Mouse (Mus musculus): Measurements from ENCODE around the gene Ppp2r5d. TPM values are rescaled to one million over a fixed set of nuclear protein-coding genes. Genes with fewer than 3 reads are reported as not detected.

Ppp2r5d gene
- polyA plus RNA-seq, 1 experiment from 2014 or later, result 56.1 TPM

GRCm38 (mm10) chr17:46710959-46711597 is 6.2 kb upstream of the Ppp2r5d start, which contains the start of gene Pex6:
Gene Pex6, plus strand, starts transcription at chr17:46711463.
- Histone ChIP-seq H3K9ac (ENCODE audit: low read length) (peak within 1 kb of the TSS; percentile 92), H3K27ac (ENCODE audit: low read length) (peak within 1 kb of the TSS; percentile 81), H3K4me1 (ENCODE audit: control insufficient read depth, insufficient read depth, low read length) (peaks cover 12% of the 10 kb centered on the region), H3K4me2 (ENCODE audit: low read depth, low read length) (peak within 1 kb of the TSS; percentile 95), H3K9me3 (replicated peaks; ENCODE audit: control insufficient read depth, low read length) (no peaks in the 10 kb centered on the region), H3K27me3 (ENCODE audit: control insufficient read depth, insufficient read depth, low read length) (no peaks in the 10 kb centered on the region), H3K4me3 (ENCODE audit: low read length) (peak within 1 kb of the TSS; percentile 94), H3K36me3 (ENCODE audit: control insufficient read depth, insufficient read depth) (peaks cover 14% of the 10 kb centered on the region)
- peak; percentile 87 for ATAC-seq (replicated peaks; ENCODE audit: extremely low read depth, insufficient read depth, low FRiP score)
- 8% methylated on average over 36 of the region's 36 CpGs for WGBS

GRCm38 (mm10) chr17:46706375-46707089 is 1.6 kb upstream of the Ppp2r5d start:
- ATAC-seq (replicated peaks; ENCODE audit: extremely low read depth, insufficient read depth, low FRiP score), result no peak
- WGBS, result 81% methylated on average over 14 of the region's 14 CpGs
- H3K4me2 ChIP-seq (ENCODE audit: low read depth, low read length), result no peak overlapping the region

GRCm38 (mm10) chr17:46703971-46704886 is 682 bp downstream of the Ppp2r5d start:
- peak overlapping the region; percentile 88 for H3K4me3 ChIP-seq (ENCODE audit: low read length)
- no peaks in the 10 kb centered on the region for H3K27me3 ChIP-seq (ENCODE audit: control insufficient read depth, insufficient read depth, low read length)
- peak; percentile 76 for ATAC-seq (replicated peaks; ENCODE audit: extremely low read depth, insufficient read depth, low FRiP score)
- H3K4me2 ChIP-seq (ENCODE audit: low read depth, low read length), result peak overlapping the region; percentile 65
- peak overlapping the region; percentile 92 for H3K27ac ChIP-seq (ENCODE audit: low read length)
- 3% methylated on average over 38 of the region's 41 CpGs for WGBS
- H3K9me3 ChIP-seq (replicated peaks; ENCODE audit: control insufficient read depth, low read length), result no peaks in the 10 kb centered on the region
- H3K4me1 ChIP-seq (ENCODE audit: control insufficient read depth, insufficient read depth, low read length), result peaks cover 24% of the 10 kb centered on the region
- H3K9ac ChIP-seq (ENCODE audit: low read length), result peak overlapping the region; percentile 91
- H3K36me3 ChIP-seq (ENCODE audit: control insufficient read depth, insufficient read depth), result no peaks in the 10 kb centered on the region

More at GRCm38 (mm10) chr17:46706375-46707089, 1.6 kb upstream of the Ppp2r5d start:
- H3K27me3 ChIP-seq (ENCODE audit: control insufficient read depth, insufficient read depth, low read length), result no peaks in the 10 kb centered on the region
- H3K4me3 ChIP-seq (ENCODE audit: low read length), result no peak overlapping the region
- H3K4me1 ChIP-seq (ENCODE audit: control insufficient read depth, insufficient read depth, low read length), result peaks cover 24% of the 10 kb centered on the region
- H3K9me3 ChIP-seq (replicated peaks; ENCODE audit: control insufficient read depth, low read length), result no peaks in the 10 kb centered on the region
- no peaks in the 10 kb centered on the region for H3K36me3 ChIP-seq (ENCODE audit: control insufficient read depth, insufficient read depth)
- H3K27ac ChIP-seq (ENCODE audit: low read length), result no peak overlapping the region
- no peak overlapping the region for H3K9ac ChIP-seq (ENCODE audit: low read length)

GRCm38 (mm10) chr17:46702506-46702905 is 2.4 kb downstream of the Ppp2r5d start:
- Histone ChIP-seq H3K27ac (ENCODE audit: low read length) (no peak overlapping the region), H3K4me1 (ENCODE audit: control insufficient read depth, insufficient read depth, low read length) (peaks cover 29% of the 10 kb centered on the region), H3K9me3 (replicated peaks; ENCODE audit: control insufficient read depth, low read length) (no peaks in the 10 kb centered on the region), H3K27me3 (ENCODE audit: control insufficient read depth, insufficient read depth, low read length) (no peaks in the 10 kb centered on the region), H3K4me2 (ENCODE audit: low read depth, low read length) (no peak overlapping the region), H3K36me3 (ENCODE audit: control insufficient read depth, insufficient read depth) (no peaks in the 10 kb centered on the region), H3K9ac (ENCODE audit: low read length) (no peak overlapping the region), H3K4me3 (ENCODE audit: low read length) (no peak overlapping the region)
- ATAC-seq (replicated peaks; ENCODE audit: extremely low read depth, insufficient read depth, low FRiP score), result no peak
- WGBS, result 89% methylated on average over 5 of the region's 5 CpGs

- no peaks in the 10 kb centered on the region for H3K27me3 ChIP-seq (ENCODE audit: control insufficient read depth, insufficient read depth, low read length)
- no peaks in the 10 kb centered on the region for H3K36me3 ChIP-seq (ENCODE audit: control insufficient read depth, insufficient read depth)
- 85% methylated on average over 12 of the region's 12 CpGs for WGBS
- H3K9ac ChIP-seq (ENCODE audit: low read length), result no peak overlapping the region
- H3K4me2 ChIP-seq (ENCODE audit: low read depth, low read length), result no peak overlapping the region
- peaks cover 29% of the 10 kb centered on the region for H3K4me1 ChIP-seq (ENCODE audit: control insufficient read depth, insufficient read depth, low read length)
- ATAC-seq (replicated peaks; ENCODE audit: extremely low read depth, insufficient read depth, low FRiP score), result no peak
- no peaks in the 10 kb centered on the region for H3K9me3 ChIP-seq (replicated peaks; ENCODE audit: control insufficient read depth, low read length)
- H3K4me3 ChIP-seq (ENCODE audit: low read length), result no peak overlapping the region
- H3K27ac ChIP-seq (ENCODE audit: low read length), result no peak overlapping the region
Observed at GRCm38 (mm10) chr17:46702100-46702499, 2.8 kb downstream of the Ppp2r5d start.

GRCm38 (mm10) chr17:46701489-46701888 is 3.4 kb downstream of the Ppp2r5d start:
- 80% methylated on average over 12 of the region's 12 CpGs for WGBS
- ATAC-seq (replicated peaks; ENCODE audit: extremely low read depth, insufficient read depth, low FRiP score), result no peak

GRCm38 (mm10) chr17:46699912-46700311 is 5.0 kb downstream of the Ppp2r5d start:
- peaks cover 24% of the 10 kb centered on the region for H3K4me1 ChIP-seq (ENCODE audit: control insufficient read depth, insufficient read depth, low read length)
- no peak overlapping the region for H3K4me2 ChIP-seq (ENCODE audit: low read depth, low read length)
- no peak for ATAC-seq (replicated peaks; ENCODE audit: extremely low read depth, insufficient read depth, low FRiP score)
- no peak overlapping the region for H3K4me3 ChIP-seq (ENCODE audit: low read length)
- no peak overlapping the region for H3K9ac ChIP-seq (ENCODE audit: low read length)
- H3K36me3 ChIP-seq (ENCODE audit: control insufficient read depth, insufficient read depth), result 0 out of 2 replicates have a peak, but pooled peaks cover 3% of the 10 kb centered on the region
- whole genome bisulfite sequencing, result 91% methylated on average over 3 of the region's 3 CpGs
- no peak overlapping the region for H3K27ac ChIP-seq (ENCODE audit: low read length)
- H3K27me3 ChIP-seq (ENCODE audit: control insufficient read depth, insufficient read depth, low read length), result no peaks in the 10 kb centered on the region
- no peaks in the 10 kb centered on the region for H3K9me3 ChIP-seq (replicated peaks; ENCODE audit: control insufficient read depth, low read length)

More at GRCm38 (mm10) chr17:46701489-46701888, 3.4 kb downstream of the Ppp2r5d start:
- H3K36me3 ChIP-seq (ENCODE audit: control insufficient read depth, insufficient read depth), result no peaks in the 10 kb centered on the region
- no peaks in the 10 kb centered on the region for H3K27me3 ChIP-seq (ENCODE audit: control insufficient read depth, insufficient read depth, low read length)
- no peaks in the 10 kb centered on the region for H3K9me3 ChIP-seq (replicated peaks; ENCODE audit: control insufficient read depth, low read length)
- no peak overlapping the region for H3K4me3 ChIP-seq (ENCODE audit: low read length)
- no peak overlapping the region for H3K9ac ChIP-seq (ENCODE audit: low read length)
- H3K4me1 ChIP-seq (ENCODE audit: control insufficient read depth, insufficient read depth, low read length), result peaks cover 29% of the 10 kb centered on the region
- H3K4me2 ChIP-seq (ENCODE audit: low read depth, low read length), result no peak overlapping the region
- H3K27ac ChIP-seq (ENCODE audit: low read length), result no peak overlapping the region

- H3K4me2 ChIP-seq (ENCODE audit: low read depth, low read length), result no peak overlapping the region
- no peak for ATAC-seq (replicated peaks; ENCODE audit: extremely low read depth, insufficient read depth, low FRiP score)
- H3K27me3 ChIP-seq (ENCODE audit: control insufficient read depth, insufficient read depth, low read length), result no peaks in the 10 kb centered on the region
- no peak overlapping the region for H3K4me3 ChIP-seq (ENCODE audit: low read length)
- H3K9me3 ChIP-seq (replicated peaks; ENCODE audit: control insufficient read depth, low read length), result no peaks in the 10 kb centered on the region
- H3K36me3 ChIP-seq (ENCODE audit: control insufficient read depth, insufficient read depth), result 0 out of 2 replicates have a peak, but pooled peaks cover 3% of the 10 kb centered on the region
- no peak overlapping the region for H3K9ac ChIP-seq (ENCODE audit: low read length)
- WGBS, result 75% methylated on average over 5 of the region's 5 CpGs
- H3K27ac ChIP-seq (ENCODE audit: low read length), result no peak overlapping the region
- H3K4me1 ChIP-seq (ENCODE audit: control insufficient read depth, insufficient read depth, low read length), result peaks cover 24% of the 10 kb centered on the region
Observed at GRCm38 (mm10) chr17:46699245-46699644, 5.7 kb downstream of the Ppp2r5d start.
